Mouse (Mus musculus): ENCODE results near the gene Aldh1b1.
A peak's percentile ranks its signal among the peaks of the same experiment; 100 is the strongest.

The Aldh1b1 gene

GRCm38 (mm10) chr4:45824761-45825556 lies 26.1 kb downstream of the Aldh1b1 start:
- no peak for DNase-seq (ENCODE audit: inconsistent ontology term)

GRCm38 (mm10) chr4:45826275-45827040 lies 27.6 kb downstream of the Aldh1b1 start, which contains the start of gene Igfbpl1:
Igfbpl1 (minus strand) TSS chr4:45826923.
- peak; percentile 71 for DNase-seq (ENCODE audit: inconsistent ontology term)

GRCm38 (mm10) chr4:45829907-45830759 lies 31.3 kb downstream of the Aldh1b1 start:
- no peak for DNase-seq (ENCODE audit: inconsistent ontology term)

- DNase-seq (ENCODE audit: inconsistent ontology term) = no peak
Measured at GRCm38 (mm10) chr4:45831996-45832395, 33.2 kb downstream of the Aldh1b1 start.

GRCm38 (mm10) chr4:45833461-45833860 lies 34.6 kb downstream of the Aldh1b1 start:
- DNase-seq (ENCODE audit: inconsistent ontology term) = no peak

GRCm38 (mm10) chr4:45844355-45844754 lies 45.5 kb downstream of the Aldh1b1 start:
- DNase-seq (ENCODE audit: inconsistent ontology term) = no peak

GRCm38 (mm10) chr4:45846263-45846662 lies 47.4 kb downstream of the Aldh1b1 start:
- no peak for DNase-seq (ENCODE audit: inconsistent ontology term)

GRCm38 (mm10) chr4:45848109-45848824 lies 49.4 kb downstream of the Aldh1b1 start, which contains the start of gene Stra6l:
Stra6l (plus strand) TSS chr4:45848664.
- no peak for DNase-seq (ENCODE audit: inconsistent ontology term)

- DNase-seq (ENCODE audit: inconsistent ontology term) = no peak
Measured at GRCm38 (mm10) chr4:45848825-45849156, 50.0 kb downstream of the Aldh1b1 start.

GRCm38 (mm10) chr4:45849419-45849818 lies 50.6 kb downstream of the Aldh1b1 start:
- DNase-seq (ENCODE audit: inconsistent ontology term) = peak; percentile 26

- DNase-seq (ENCODE audit: inconsistent ontology term) = peak; percentile 91
Measured at GRCm38 (mm10) chr4:45851640-45852051, 52.8 kb downstream of the Aldh1b1 start.

GRCm38 (mm10) chr4:45853496-45854246 lies 54.8 kb downstream of the Aldh1b1 start:
- DNase-seq (ENCODE audit: inconsistent ontology term) = no peak

Data from Muller cell, postnatal 12 days (primary cell).